Mouse (Mus musculus) retina, postnatal 1 day (tissue): ENCODE results near the gene D730048I06Rik.
"Not testable (repeated sequence)": the region's sequence is repeated elsewhere in the genome, so short reads cannot be mapped to it uniquely, and the experiment has no call there.

Source experiments
- DNase-seq: peaks from one replicate; pipeline ENCODE4 v3.0.0-alpha.2; 2012

Gene D730048I06Rik

DNA sequence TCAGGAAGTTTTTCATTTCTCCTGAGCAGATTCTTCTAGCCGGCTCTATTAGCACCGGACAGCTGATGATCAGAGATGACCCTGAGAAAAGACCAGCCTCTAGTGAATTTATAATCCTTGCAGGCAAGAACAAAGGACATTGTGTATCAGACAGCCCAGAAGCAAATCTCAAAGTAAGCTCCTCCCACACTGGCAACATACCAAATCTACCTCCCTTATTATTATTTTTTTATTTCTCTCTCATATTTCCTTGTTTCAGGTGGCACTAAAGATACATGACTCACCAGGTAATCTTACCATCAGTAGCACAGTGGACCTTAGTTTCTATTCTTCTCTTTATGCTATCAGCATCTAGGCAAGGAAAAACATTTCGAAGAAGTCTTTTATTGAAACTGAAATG lies at the start of gene D730048I06Rik, which contains the start of gene Gm27235:
Gene D730048I06Rik (minus strand): TSS at position 112 of the 400 bp plus-strand sequence.
Gene Gm27235 (minus strand): TSS at position 101 of the 400 bp plus-strand sequence.
- no peak for DNase-seq

DNA sequence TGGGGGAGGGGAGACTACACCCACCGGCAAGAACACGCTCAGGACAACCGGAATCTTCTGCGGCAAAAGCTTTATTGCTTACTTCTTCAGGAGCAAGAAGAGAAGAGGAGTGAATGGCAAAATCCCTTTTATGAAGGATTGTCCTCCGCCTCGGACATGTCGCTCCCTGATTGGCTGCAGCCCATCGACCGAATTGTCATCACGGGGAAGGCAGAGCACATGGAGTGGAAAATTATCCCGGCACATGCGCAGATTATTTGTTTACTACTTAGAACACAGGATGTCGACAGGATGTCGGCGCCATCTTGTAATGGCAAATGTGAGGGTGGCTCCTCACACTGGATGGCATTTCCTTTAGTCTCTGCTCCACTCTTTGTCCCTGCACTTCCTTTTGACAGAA lies 28.0 kb upstream of the D730048I06Rik start:
- DNase-seq = not testable (repeated sequence)

DNA sequence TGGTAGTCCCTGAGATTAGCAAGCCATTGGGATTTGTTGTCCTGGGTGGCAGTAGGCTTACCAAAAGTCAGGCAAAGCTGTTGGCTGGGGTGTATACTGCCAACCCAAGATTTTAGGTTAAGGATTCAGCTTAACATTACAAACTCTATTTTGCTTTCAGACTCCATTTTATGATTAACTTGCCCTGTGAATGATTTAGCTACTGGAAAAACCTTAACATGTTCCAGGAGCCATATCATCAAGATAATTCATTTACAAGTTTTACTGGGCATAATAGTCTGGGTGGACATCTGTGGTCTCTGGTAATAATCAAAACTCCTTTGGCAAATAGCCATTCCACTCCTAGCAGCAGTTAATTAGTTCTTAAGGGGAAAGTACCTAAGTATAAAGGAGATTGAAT lies 8.2 kb upstream of the D730048I06Rik start:
- no peak for DNase-seq

DNA sequence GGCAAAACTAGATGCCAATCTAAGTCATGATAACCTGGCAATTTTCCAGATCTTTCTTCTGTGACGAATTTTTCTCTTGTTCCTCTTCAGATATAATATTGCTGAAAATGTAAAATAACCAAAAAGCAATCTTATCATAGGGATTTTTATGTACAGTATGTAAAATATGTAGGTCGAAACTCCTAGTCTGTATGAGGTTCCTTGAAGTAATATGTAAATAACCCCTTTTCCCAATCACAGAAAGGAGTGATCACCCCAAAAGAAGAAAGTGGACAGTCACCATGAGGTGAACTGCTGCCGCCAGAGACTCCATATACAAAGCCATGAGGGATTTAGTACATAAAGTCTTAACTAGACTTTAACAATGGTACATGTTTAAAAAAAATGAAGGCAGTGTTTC lies 11.9 kb downstream of the D730048I06Rik start, which contains the start of gene Gm17727:
Gene Gm17727 (minus strand): TSS at position 101 of the 400 bp plus-strand sequence.
- no peak for DNase-seq

DNA sequence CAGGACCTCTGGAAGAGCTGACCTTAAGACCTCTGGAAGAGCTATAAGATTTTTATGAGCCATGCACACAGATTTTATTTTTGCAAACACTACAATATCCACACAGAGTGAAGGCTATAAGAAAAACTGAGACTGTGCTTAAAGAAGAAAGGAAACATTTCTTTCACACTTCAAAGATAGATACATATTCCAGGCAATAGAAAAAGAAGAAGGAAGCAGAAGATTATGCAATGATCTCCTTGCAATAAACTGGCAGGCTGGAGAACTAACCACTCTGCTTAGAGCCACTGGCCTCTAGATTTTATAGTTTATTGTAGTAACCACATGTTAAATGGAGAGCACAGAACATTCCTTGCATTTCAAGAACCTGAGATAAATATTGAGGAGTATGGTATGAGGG lies 33.1 kb downstream of the D730048I06Rik start:
- DNase-seq = no peak

DNA sequence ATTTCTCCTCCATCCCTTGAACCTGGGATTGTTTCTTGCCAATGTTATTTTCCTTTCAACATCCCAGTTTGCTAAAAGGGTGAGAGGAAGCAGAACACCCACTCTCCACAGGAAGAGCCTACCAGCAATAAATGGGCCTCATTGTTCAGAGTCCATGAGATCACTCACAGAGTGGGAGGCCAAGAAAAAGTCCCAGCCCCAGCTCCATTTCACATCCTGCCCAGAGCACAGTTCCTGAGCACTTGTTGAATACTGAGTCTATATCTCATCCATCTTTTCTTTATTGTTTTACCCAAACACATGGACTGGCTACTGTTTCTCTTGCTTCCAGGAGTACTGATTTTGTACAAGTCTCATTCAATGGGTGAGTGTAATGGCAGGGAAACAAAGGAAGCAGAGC lies 49.2 kb downstream of the D730048I06Rik start, which contains the start of gene Gm17677:
Gene Gm17677 (plus strand): TSS at position 301 of the 400 bp plus-strand sequence.
- no peak for DNase-seq
